Mouse (Mus musculus) kidney, embryonic 14.5 days (tissue): Measurements from ENCODE around the gene Cylc2. TPM values are rescaled to one million over a fixed set of nuclear protein-coding genes. Genes with fewer than 3 reads are reported as not detected.

Experiments
- ATAC-seq: fragments of 200-750 bp; cut with Nextera tagmentation; 2 replicates; pipeline ENCODE4 v1.8.0; 2017; ENCODE audit warnings: moderate number of reproducible peaks, mild to moderate bottlenecking, moderate TSS enrichment, moderate library complexity; ENCODE audit not compliant: low FRiP score, low TSS enrichment
- H3K27ac ChIP-seq: fragments of 300-500 bp; sonication (generic); 2 replicates; pipeline ENCODE4 v1.5.1; 2014; ENCODE audit warnings: low read depth, mild to moderate bottlenecking, low read length, moderate library complexity, mixed read lengths
- H3K27me3 ChIP-seq: fragments of 300-500 bp; sonication (generic); 2 replicates; pipeline ENCODE4 v1.6.1; 2014; ENCODE audit warnings: mild to moderate bottlenecking, low read length; ENCODE audit not compliant: control insufficient read depth, insufficient read depth
- H3K36me3 ChIP-seq: fragments of 300-500 bp; sonication (generic); 2 replicates; pipeline ENCODE4 v1.6.1; 2014; ENCODE audit warnings: low read length, mixed read lengths; ENCODE audit not compliant: control insufficient read depth, insufficient read depth
- H3K4me1 ChIP-seq: fragments of 300-500 bp; sonication (generic); 2 replicates; pipeline ENCODE4 v1.6.1; 2014; ENCODE audit warnings: low read length, mixed read lengths; ENCODE audit not compliant: control insufficient read depth, insufficient read depth
- H3K4me2 ChIP-seq: fragments of 300-500 bp; sonication (generic); replicated peaks from 2 replicates; pipeline ENCODE4 v1.6.1; 2014; ENCODE audit warnings: low read depth, mild to moderate bottlenecking, low read length
- H3K4me3 ChIP-seq: fragments of 300-500 bp; sonication (generic); 2 replicates; pipeline ENCODE4 v1.5.1; 2014; ENCODE audit warnings: mild to moderate bottlenecking, low read length
- H3K9ac ChIP-seq: fragments of 300-500 bp; sonication (generic); 2 replicates; pipeline ENCODE4 v1.6.1; 2014; ENCODE audit warnings: low read depth, mild to moderate bottlenecking, low read length, moderate library complexity
- H3K9me3 ChIP-seq: fragments of 300-500 bp; sonication (generic); 2 replicates; pipeline ENCODE4 v1.6.1; 2016; ENCODE audit warnings: low read length; ENCODE audit not compliant: control insufficient read depth
- WGBS: fragments of 180-500 bp; shearing (Covaris S2); extraction: QIAGEN DNeasy Blood & Tissue Kit; methylation state at CpG from one replicate; pipeline ENCODE4 v1.1.7; 2014; 5-methylcytosine and 5-hydroxymethylcytosine counted together
- polyA plus RNA-seq: library from polyadenylated mRNA; unstranded; fragments of >200 nt; fragmentation: Nextera tagmentation; extraction: Ambion mirVana; gene quantifications from 2 replicates; pipeline ENCODE4 v1.2.1, GENCODE M21; 2014

Cylc2 gene
- polyA plus RNA-seq = not detected in 2 replicates

- no peak for ATAC-seq
- Histone ChIP-seq H3K4me1 (no peaks in the 10 kb centered on the region), H3K9ac (no peak within 1 kb of the TSS), H3K4me3 (no peak within 1 kb of the TSS), H3K36me3 (no peaks in the 10 kb centered on the region), H3K9me3 (no peaks in the 10 kb centered on the region), H3K27me3 (no peaks in the 10 kb centered on the region), H3K27ac (no peak within 1 kb of the TSS), H3K4me2 (no peak within 1 kb of the TSS)
- WGBS = 85% methylated on average over 1 of the region's 1 CpGs
Observed at GRCm38 (mm10) chr4:51216378-51216777, at the start of gene Cylc2. Cylc2 (plus strand) TSS chr4:51216678.
